ENCODE assay signal across 8 mouse cellular contexts in the genomic region with DNA sequence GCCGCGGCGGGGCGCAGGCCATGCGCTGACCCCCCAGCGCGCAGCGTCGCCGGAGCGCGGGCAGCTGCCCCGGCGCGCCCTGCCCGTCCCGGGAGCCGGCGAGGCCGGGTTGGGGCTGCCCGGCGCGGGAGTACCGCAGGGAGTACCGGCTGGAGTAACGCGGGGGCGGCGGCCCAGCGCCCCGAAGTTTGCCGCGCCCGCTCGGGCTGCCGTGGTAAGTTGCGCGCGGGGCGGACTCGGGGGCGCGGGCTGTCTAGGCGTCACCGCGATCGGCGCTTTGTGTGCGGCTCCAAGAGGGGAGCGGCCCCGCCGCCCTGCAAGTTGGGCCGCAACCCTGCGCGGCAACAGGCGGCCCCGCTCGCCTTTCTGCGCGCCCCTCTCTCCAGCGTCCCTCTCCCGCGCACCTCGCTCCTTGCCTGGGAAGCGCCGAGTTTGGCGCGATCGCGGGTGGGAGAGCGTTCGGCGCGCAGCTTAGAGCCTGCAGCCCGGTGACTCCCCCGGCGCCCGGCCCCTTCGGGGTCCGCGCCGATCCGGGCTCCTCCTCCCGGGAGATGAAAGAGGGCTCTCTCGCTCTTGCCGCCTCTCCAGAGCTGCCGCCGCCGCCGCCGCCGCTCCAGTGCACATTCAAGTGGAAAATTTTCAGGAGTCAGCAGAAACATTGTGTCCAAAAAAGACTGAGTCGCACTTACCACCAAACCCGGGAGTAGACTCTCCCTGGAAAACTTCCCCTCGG. TPM values are rescaled to one million over a fixed set of nuclear protein-coding genes. Genes with fewer than 3 reads are reported as not detected.
A peak's percentile ranks its signal among the peaks of the same experiment; 100 is the strongest.
DNase-seq lines count a peak whose midpoint lies in the region; ATAC-seq and TF ChIP-seq lines count a peak whose summit lies in the region.

No protein-coding gene starts in this region.

- peak overlapping the region; percentile 9; the same call in 1 of the 2 replicates for H3K27ac ChIP-seq in bone marrow, adult 2 months (ENCODE audit: control insufficient read depth, insufficient read depth, low read depth, low read length, poor library complexity)
- H3K27ac ChIP-seq in forebrain, embryonic 11.5 days (ENCODE audit: low read depth, low read length), result peak overlapping the region; percentile 86
- peak overlapping the region; percentile 100 for H3K27ac ChIP-seq in heart, embryonic 12.5 days (ENCODE audit: poor library complexity, severe bottlenecking)
- peak overlapping the region; percentile 96 for H3K27ac ChIP-seq in kidney, embryonic 15.5 days
- peak overlapping the region; percentile 85 for H3K27ac ChIP-seq in liver, embryonic 11.5 days (ENCODE audit: low read depth, low read length)
- peak overlapping the region; percentile 64 for H3K27ac ChIP-seq in neural tube, embryonic 12.5 days

- no peaks in the 10 kb centered on the region for H3K4me1 ChIP-seq in bone marrow, adult 2 months (ENCODE audit: control insufficient read depth, insufficient read depth, low read length)
- peaks cover 17% of the 10 kb centered on the region for H3K4me1 ChIP-seq in forebrain, embryonic 11.5 days (replicated peaks; ENCODE audit: control insufficient read depth, insufficient read depth, low read length)
- H3K4me1 ChIP-seq in heart, embryonic 12.5 days (replicated peaks), result peaks cover 32% of the 10 kb centered on the region
- H3K4me1 ChIP-seq in kidney, embryonic 15.5 days, result peaks cover 35% of the 10 kb centered on the region
- H3K4me1 ChIP-seq in liver, embryonic 11.5 days (replicated peaks; ENCODE audit: control insufficient read depth, insufficient read depth, low read length), result peaks cover 4% of the 10 kb centered on the region
- peaks cover 33% of the 10 kb centered on the region for H3K4me1 ChIP-seq in neural tube, embryonic 12.5 days

- no peak for TF ChIP-seq POLR2A in bone marrow, adult 2 months (IDR thresholded peaks at IDR 0.05; ENCODE audit: borderline replicate concordance, control insufficient read depth, low read depth, low read length)

- peak; percentile 24 for DNase-seq in ES-CJ7 (ENCODE audit: low read depth, low spot score)
- peak; percentile 91 for DNase-seq in forebrain, embryonic 11.5 days (ENCODE audit: low spot score)
- DNase-seq in liver, embryonic 11.5 days (ENCODE audit: low spot score), result peak; percentile 61
- peak; percentile 84 for DNase-seq in yolk sac, embryonic 10.5 days (ENCODE audit: low spot score)

- no peak for TF ChIP-seq CTCF in bone marrow, adult 2 months (IDR thresholded peaks at IDR 0.05; ENCODE audit: control insufficient read depth, insufficient read depth, low read length)

- H3K4me2 ChIP-seq in forebrain, embryonic 11.5 days (ENCODE audit: low read depth, low read length, severe bottlenecking), result peak overlapping the region; percentile 78
- H3K4me2 ChIP-seq in heart, embryonic 12.5 days, result peak overlapping the region; percentile 79
- H3K4me2 ChIP-seq in kidney, embryonic 15.5 days, result peak overlapping the region; percentile 96
- peak overlapping the region; percentile 67 for H3K4me2 ChIP-seq in liver, embryonic 11.5 days
- peak overlapping the region; percentile 70 for H3K4me2 ChIP-seq in neural tube, embryonic 12.5 days (replicated peaks)

- H3K9ac ChIP-seq in forebrain, embryonic 11.5 days (ENCODE audit: low read length), result peak overlapping the region; percentile 96
- H3K9ac ChIP-seq in heart, embryonic 12.5 days, result peak overlapping the region; percentile 100
- H3K9ac ChIP-seq in kidney, embryonic 15.5 days, result peak overlapping the region; percentile 85
- peak overlapping the region; percentile 69 for H3K9ac ChIP-seq in liver, embryonic 11.5 days (ENCODE audit: low read depth, low read length)
- H3K9ac ChIP-seq in neural tube, embryonic 12.5 days, result peak overlapping the region; percentile 90

- no peaks in the 10 kb centered on the region for H3K9me3 ChIP-seq in forebrain, embryonic 11.5 days (ENCODE audit: control insufficient read depth, low read length)
- no peaks in the 10 kb centered on the region for H3K9me3 ChIP-seq in heart, embryonic 12.5 days (replicated peaks)
- H3K9me3 ChIP-seq in kidney, embryonic 15.5 days (replicated peaks), result 0 out of 2 replicates have a peak, but pooled peaks cover 2% of the 10 kb centered on the region
- no peaks in the 10 kb centered on the region for H3K9me3 ChIP-seq in liver, embryonic 11.5 days (ENCODE audit: control insufficient read depth, low read length)
- H3K9me3 ChIP-seq in neural tube, embryonic 12.5 days, result no peaks in the 10 kb centered on the region

- H3K36me3 ChIP-seq in forebrain, embryonic 11.5 days (ENCODE audit: control insufficient read depth, insufficient read depth, low read length), result no peaks in the 10 kb centered on the region
- peaks cover 3% of the 10 kb centered on the region; the same call in 1 of the 2 replicates for H3K36me3 ChIP-seq in heart, embryonic 12.5 days
- 0 out of 2 replicates have a peak, but pooled peaks cover 3% of the 10 kb centered on the region for H3K36me3 ChIP-seq in kidney, embryonic 15.5 days
- no peaks in the 10 kb centered on the region for H3K36me3 ChIP-seq in liver, embryonic 11.5 days (ENCODE audit: control insufficient read depth, insufficient read depth, low read length)
- H3K36me3 ChIP-seq in neural tube, embryonic 12.5 days, result no peaks in the 10 kb centered on the region

- 2% methylated on average over 93 of the region's 95 CpGs for WGBS in bone marrow, adult 2 months
- under 1% methylated on average over 86 of the region's 95 CpGs for WGBS in forebrain, embryonic 11.5 days
- 1% methylated on average over 94 of the region's 95 CpGs for WGBS in heart, embryonic 12.5 days
- WGBS in kidney, embryonic 15.5 days, result under 1% methylated on average over 85 of the region's 95 CpGs
- under 1% methylated on average over 84 of the region's 95 CpGs for whole genome bisulfite sequencing in liver, embryonic 11.5 days
- WGBS in neural tube, embryonic 12.5 days, result under 1% methylated on average over 94 of the region's 95 CpGs

- H3K27me3 ChIP-seq in forebrain, embryonic 11.5 days (ENCODE audit: control insufficient read depth, insufficient read depth, low read length), result no peaks in the 10 kb centered on the region
- H3K27me3 ChIP-seq in heart, embryonic 12.5 days (replicated peaks), result no peaks in the 10 kb centered on the region
- no peaks in the 10 kb centered on the region for H3K27me3 ChIP-seq in kidney, embryonic 15.5 days
- H3K27me3 ChIP-seq in liver, embryonic 11.5 days (replicated peaks; ENCODE audit: control insufficient read depth, insufficient read depth, low read length), result peaks cover 57% of the 10 kb centered on the region
- H3K27me3 ChIP-seq in neural tube, embryonic 12.5 days (replicated peaks), result no peaks in the 10 kb centered on the region

- H3K4me3 ChIP-seq in bone marrow, adult 2 months (replicated peaks; ENCODE audit: control insufficient read depth, low read depth, low read length), result no peak overlapping the region
- H3K4me3 ChIP-seq in forebrain, embryonic 11.5 days (ENCODE audit: low read depth, low read length), result peak overlapping the region; percentile 91
- H3K4me3 ChIP-seq in heart, embryonic 12.5 days, result peak overlapping the region; percentile 98
- H3K4me3 ChIP-seq in kidney, embryonic 15.5 days (replicated peaks), result peak overlapping the region; percentile 96
- H3K4me3 ChIP-seq in liver, embryonic 11.5 days (ENCODE audit: low read depth, low read length), result peak overlapping the region; percentile 70
- peak overlapping the region; percentile 90 for H3K4me3 ChIP-seq in neural tube, embryonic 12.5 days

- peak; percentile 77 for ATAC-seq in forebrain, embryonic 11.5 days (replicated peaks; ENCODE audit: low FRiP score)
- ATAC-seq in heart, embryonic 12.5 days (ENCODE audit: insufficient number of reproducible peaks, low FRiP score), result peak; percentile 52
- ATAC-seq in kidney, embryonic 15.5 days (replicated peaks; ENCODE audit: low FRiP score), result peak; percentile 73
- peak; percentile 67 for ATAC-seq in liver, embryonic 11.5 days (replicated peaks; ENCODE audit: low FRiP score)
- ATAC-seq in neural tube, embryonic 12.5 days (ENCODE audit: low FRiP score, low read depth), result peak; percentile 61

RNA-seq across cellular contexts. Expression of gene Tead1, which starts 0.6 kb away (rescaled TPM):
- 1.4 and 3.0 TPM in 2 replicates for polyA plus RNA-seq in bone marrow, adult 2 months (2011; ENCODE audit: insufficient read depth, insufficient read length, low replicate concordance, missing spikeins)
- 17.9 and 24.9 TPM in 2 replicates for polyA plus RNA-seq in forebrain, embryonic 11.5 days (2014; fragmentation: Nextera tagmentation; extraction: Ambion mirVana)
- 33.9 and 36.4 TPM in 2 replicates for polyA plus RNA-seq in heart, embryonic 12.5 days (2016; fragmentation: Nextera tagmentation; extraction: Ambion mirVana)
- polyA plus RNA-seq in kidney, embryonic 15.5 days (2015; fragmentation: Nextera tagmentation; extraction: Ambion mirVana), result 27.6 and 30.4 TPM in 2 replicates
- polyA plus RNA-seq in liver, embryonic 11.5 days (2014; fragmentation: Nextera tagmentation; extraction: Ambion mirVana), result 6.7 and 7.4 TPM in 2 replicates
- 20.9 and 26.3 TPM in 2 replicates for polyA plus RNA-seq in neural tube, embryonic 12.5 days (2016; fragmentation: Nextera tagmentation; extraction: Ambion mirVana)

Comparison
In these comparisons a context has a peak if more than half of its experiments do, and no peak if none do; other contexts are left out.
1. DNase-seq: peak in every context shown above with its lines; median percentile 91 in forebrain, embryonic 11.5 days; 84 in yolk sac, embryonic 10.5 days; 61 in liver, embryonic 11.5 days; 24 in ES-CJ7.
2. H3K27ac ChIP-seq: peak in every context shown above with its lines; median percentile 100 in heart, embryonic 12.5 days; 96 in kidney, embryonic 15.5 days; 86 in forebrain, embryonic 11.5 days; 85 in liver, embryonic 11.5 days; 64 in neural tube, embryonic 12.5 days; 9 in bone marrow, adult 2 months.